Mouse (Mus musculus) G1E (cell line): ENCODE measurements around the gene Otud7b. TPM values are rescaled to one million over a fixed set of nuclear protein-coding genes. Genes with fewer than 3 reads are reported as not detected.

Experiments used
- ATAC-seq: 2 replicates; pipeline ENCODE4 v1.8.0; 2016; ENCODE audit warnings: mild to moderate bottlenecking; ENCODE audit not compliant: insufficient number of reproducible peaks, poor library complexity, low FRiP score, severe bottlenecking; ENCODE audit errors: extremely low read depth
- DNase-seq: peaks from one replicate; pipeline ENCODE4 v3.0.0; 2012; ENCODE audit warnings: low spot score
- H3K27me3 ChIP-seq: 2 replicates; pipeline ENCODE4 v1.6.1; 2012; ENCODE audit warnings: mild to moderate bottlenecking, low read length, inconsistent platforms; ENCODE audit not compliant: insufficient read depth
- H3K36me3 ChIP-seq: replicated peaks from 2 replicates; pipeline ENCODE3; 2012; ENCODE audit warnings: mild to moderate bottlenecking, inconsistent platforms
- H3K4me1 ChIP-seq: 2 replicates; pipeline ENCODE4 v1.6.1; 2012; ENCODE audit warnings: low read depth, low read length, inconsistent platforms, mixed read lengths; ENCODE audit not compliant: insufficient read depth
- H3K4me3 ChIP-seq: 2 replicates; pipeline ENCODE4 v1.5.1; 2012; ENCODE audit warnings: low read depth, mild to moderate bottlenecking, inconsistent platforms, low read length, moderate library complexity, mixed read lengths
- H3K9me3 ChIP-seq: replicated peaks from 2 replicates; pipeline ENCODE4 v1.6.1; 2012; ENCODE audit warnings: inconsistent platforms
- CTCF ChIP-seq: IDR thresholded peaks from 2 replicates; pipeline ENCODE4 v1.5.1; 2012; ENCODE audit warnings: low read depth, low read length, inconsistent platforms, mixed read lengths
- GATA1 ChIP-seq: IDR thresholded peaks from 2 replicates; pipeline ENCODE4 v1.6.1; 2012; ENCODE audit warnings: borderline replicate concordance, low read length, inconsistent platforms, mixed read lengths
- GATA2 ChIP-seq: IDR thresholded peaks from 2 replicates; pipeline ENCODE4 v1.6.1; 2012; ENCODE audit warnings: low read depth, low read length, inconsistent platforms, borderline replicate concordance
- POLR2AphosphoS5 ChIP-seq: IDR thresholded peaks from 2 replicates; pipeline ENCODE4 v1.6.1; 2012; ENCODE audit warnings: low read depth, low read length, inconsistent platforms; ENCODE audit not compliant: insufficient replicate concordance
- TAL1 ChIP-seq: conservative IDR thresholded peaks from 2 replicates; pipeline ENCODE4 v1.6.1; 2012; ENCODE audit warnings: low read depth, low read length, inconsistent platforms, mixed read lengths
- polyA plus RNA-seq: library from polyadenylated mRNA; stranded (reverse); fragments of >175 nt; gene quantifications from 2 replicates; pipeline ENCODE4 v1.2.3, GENCODE M21; 2012
- total RNA-seq, 2 experiments: library from RNA; stranded (forward) in 1 of 2; stranded (reverse) in 1 of 2; fragments of 200-1000 nt in 1 of 2; fragments of >200 nt in 1 of 2; fragmentation: Nextera tagmentation in 1 of 2; gene quantifications; 2 replicates each; pipeline ENCODE4 v1.2.3; 2014 to 2017

The Otud7b gene
- total RNA-seq (2014; fragmentation: Nextera tagmentation) (10.1 and 17.4 TPM in 2 replicates), total RNA-seq (2017) (21.7 and 22.1 TPM in 2 replicates), polyA plus RNA-seq (11.3 and 11.8 TPM in 2 replicates)

- Histone ChIP-seq H3K27me3 (peaks cover 5% of the 10 kb centered on the region; the same call in 1 of the 2 replicates), H3K4me1 (peaks cover 20% of the 10 kb centered on the region), H3K9me3 (no peaks in the 10 kb centered on the region), H3K4me3 (peak within 1 kb of the TSS; percentile 97), H3K36me3 (peaks cover 18% of the 10 kb centered on the region)
- DNase-seq (peak; percentile 77), ATAC-seq (peak; percentile 45; the same call in 1 of the 2 replicates)
- TF ChIP-seq TAL1 = no peak
- TF ChIP-seq GATA2 = no peak
- TF ChIP-seq GATA1 = no peak
- TF ChIP-seq CTCF = no peak
- TF ChIP-seq POLR2AphosphoS5 = no peak
Measured at GRCm38 (mm10) chr3:96104261-96105065, at the start of gene Otud7b. TSS of gene Otud7b (plus strand) at chr3:96104527.

- TF ChIP-seq CTCF = no peak
- no peak for TF ChIP-seq GATA1
- TF ChIP-seq POLR2AphosphoS5 = no peak
- TF ChIP-seq GATA2 = no peak
- no peak for TF ChIP-seq TAL1
- Histone ChIP-seq H3K36me3 (peaks cover 34% of the 10 kb centered on the region), H3K4me3 (no peak overlapping the region), H3K27me3 (no peaks in the 10 kb centered on the region), H3K9me3 (no peaks in the 10 kb centered on the region), H3K4me1 (peaks cover 23% of the 10 kb centered on the region)
- ATAC-seq = no peak
- no peak for DNase-seq
Measured at GRCm38 (mm10) chr3:96055294-96055693, 49.0 kb upstream of the Otud7b start.

GRCm38 (mm10) chr3:96056031-96056430 is 48.3 kb upstream of the Otud7b start:
- Histone ChIP-seq H3K27me3 (no peaks in the 10 kb centered on the region), H3K4me1 (peaks cover 23% of the 10 kb centered on the region), H3K4me3 (no peak overlapping the region), H3K9me3 (no peaks in the 10 kb centered on the region), H3K36me3 (peaks cover 27% of the 10 kb centered on the region)
- TF ChIP-seq POLR2AphosphoS5 (no peak), GATA2 (no peak), TAL1 (no peak), GATA1 (no peak), CTCF (no peak)
- ATAC-seq = no peak
- DNase-seq = no peak

GRCm38 (mm10) chr3:96057747-96058204 is 46.6 kb upstream of the Otud7b start:
- peak; percentile 81 for ATAC-seq
- H3K27me3 ChIP-seq = no peaks in the 10 kb centered on the region

GRCm38 (mm10) chr3:96058231-96058896 is 46.0 kb upstream of the Otud7b start, which contains the start of gene Vps45:
TSS of gene Vps45 (minus strand) at chr3:96058466.
- peak; percentile 50 for DNase-seq
- no peak for TF ChIP-seq POLR2AphosphoS5
- TF ChIP-seq TAL1 = no peak
- TF ChIP-seq GATA1 = no peak
- TF ChIP-seq CTCF = no peak
- TF ChIP-seq GATA2 = no peak
- H3K4me1 ChIP-seq = peaks cover 27% of the 10 kb centered on the region
- H3K36me3 ChIP-seq = peaks cover 20% of the 10 kb centered on the region
- 0 out of 2 replicates have a peak, but pooled peaks have one; percentile 38 for ATAC-seq
- peak within 1 kb of the TSS; percentile 83 for H3K4me3 ChIP-seq
- H3K27me3 ChIP-seq = no peaks in the 10 kb centered on the region
- no peaks in the 10 kb centered on the region for H3K9me3 ChIP-seq

More at GRCm38 (mm10) chr3:96057747-96058204, 46.6 kb upstream of the Otud7b start:
- Histone ChIP-seq H3K9me3 (no peaks in the 10 kb centered on the region), H3K4me3 (peak overlapping the region; percentile 83), H3K36me3 (peaks cover 24% of the 10 kb centered on the region), H3K4me1 (peaks cover 26% of the 10 kb centered on the region)
- DNase-seq = peak; percentile 75
- TF ChIP-seq GATA2 (no peak), CTCF (no peak), TAL1 (no peak), POLR2AphosphoS5 (no peak), GATA1 (no peak)

GRCm38 (mm10) chr3:96060146-96060545 is 44.2 kb upstream of the Otud7b start:
- no peak for DNase-seq
- peaks cover 13% of the 10 kb centered on the region for H3K36me3 ChIP-seq
- H3K4me1 ChIP-seq = peaks cover 31% of the 10 kb centered on the region

More at GRCm38 (mm10) chr3:96060146-96060545, 44.2 kb upstream of the Otud7b start:
- TF ChIP-seq CTCF (no peak), GATA1 (no peak), GATA2 (no peak), TAL1 (no peak), POLR2AphosphoS5 (no peak)
- no peaks in the 10 kb centered on the region for H3K27me3 ChIP-seq
- H3K9me3 ChIP-seq = no peaks in the 10 kb centered on the region
- no peak for ATAC-seq
- no peak overlapping the region for H3K4me3 ChIP-seq
